Comparison of ENCODE assay signal across 8 mouse cellular contexts in genomic region chr2:31294985-31295384, GRCm38 (mm10). TPM values are rescaled to one million over a fixed set of nuclear protein-coding genes. Genes with fewer than 3 reads are reported as not detected.
A peak's percentile ranks its signal among the peaks of the same experiment; 100 is the strongest.
DNase-seq lines count a peak whose midpoint lies in the region; ATAC-seq and TF ChIP-seq lines count a peak whose summit lies in the region.

No protein-coding gene starts in this region.

- no peaks in the 10 kb centered on the region for H3K27me3 ChIP-seq in E14TG2a.4 (ENCODE audit: insufficient read depth, low read length)
- no peaks in the 10 kb centered on the region for H3K27me3 ChIP-seq in lung, postnatal 0 days (replicated peaks; ENCODE audit: insufficient read depth, low read length)

- peak; percentile 96 for TF ChIP-seq CTCF in E14TG2a.4 (conservative IDR thresholded peaks at IDR 0.05; ENCODE audit: low read length)
- peak; percentile 92 for TF ChIP-seq CTCF in lung, postnatal 0 days (IDR thresholded peaks at IDR 0.05)

- H3K4me3 ChIP-seq in E14TG2a.4 (replicated peaks; ENCODE audit: low read length): no peak overlapping the region
- H3K4me3 ChIP-seq in lung, postnatal 0 days (ENCODE audit: low read depth, low read length): no peak overlapping the region

- DNase-seq in 3T3-L1 (ENCODE audit: low read depth, low spot score): peak; percentile 82
- peak; percentile 30 for DNase-seq in c-Kit-positive CD71-positive TER-119-negative erythroid progenitor cells, embryonic 14.5 days (ENCODE audit: low read depth)
- peak; percentile 79 to 82 for DNase-seq in frontal cortex, postnatal 36 days (ENCODE audit: low spot score in 2 of 2)
- peak; percentile 58 to 83 for DNase-seq in layer of hippocampus, adult 18-20 months (ENCODE audit: low spot score in 2 of 2)
- DNase-seq in lung, postnatal 0 days (ENCODE audit: low spot score): peak; percentile 57
- peak; percentile 59 for DNase-seq in right cerebral cortex, postnatal 25 days
- DNase-seq in urinary bladder, postnatal 36 days (ENCODE audit: low spot score in 2 of 2): peak; percentile 61 to 73

- TF ChIP-seq EP300 in lung, postnatal 0 days (IDR thresholded peaks at IDR 0.05): no peak

- no peak overlapping the region for H3K4me2 ChIP-seq in lung, postnatal 0 days (replicated peaks; ENCODE audit: low read depth, low read length)

- no peaks in the 10 kb centered on the region for H3K9me3 ChIP-seq in E14TG2a.4 (ENCODE audit: low read length)
- no peaks in the 10 kb centered on the region for H3K9me3 ChIP-seq in lung, postnatal 0 days (ENCODE audit: low read length)

- no peak overlapping the region for H3K9ac ChIP-seq in lung, postnatal 0 days (replicated peaks; ENCODE audit: low read depth)

- peaks cover 75% of the 10 kb centered on the region for H3K4me1 ChIP-seq in E14TG2a.4 (replicated peaks; ENCODE audit: low read depth, low read length)
- 0 out of 2 replicates have a peak, but pooled peaks cover 6% of the 10 kb centered on the region for H3K4me1 ChIP-seq in lung, postnatal 0 days (ENCODE audit: insufficient read depth, low read depth, low read length)

- ATAC-seq in lung, postnatal 0 days: no peak

- WGBS in lung, postnatal 0 days: 0% methylated on average over 4 of the region's 4 CpGs

- no peaks in the 10 kb centered on the region for H3K36me3 ChIP-seq in E14TG2a.4 (ENCODE audit: insufficient read depth, low read length)
- H3K36me3 ChIP-seq in lung, postnatal 0 days (ENCODE audit: insufficient read depth, low read length): no peaks in the 10 kb centered on the region

- no peak overlapping the region for H3K27ac ChIP-seq in lung, postnatal 0 days (ENCODE audit: low read length)

RNA-seq across cellular contexts. Expression of gene Hmcn2, which starts 19.2 kb away (rescaled TPM):
- under 1 TPM; 0.05 to 0.33 TPM for total RNA-seq in layer of hippocampus, adult 18-20 months (2021)
- polyA plus RNA-seq in lung, postnatal 0 days (2015; fragmentation: Nextera tagmentation; extraction: Ambion mirVana): 1.1 and 1.3 TPM in 2 replicates

RNA-seq across cellular contexts. Expression of gene Ncs1, which starts 49.4 kb away (rescaled TPM):
- total RNA-seq in layer of hippocampus, adult 18-20 months (2021): 100 to 1,000 TPM; 298 to 317 TPM
- 3.8 and 4.7 TPM in 2 replicates for polyA plus RNA-seq in lung, postnatal 0 days (2015; fragmentation: Nextera tagmentation; extraction: Ambion mirVana)

Comparison
In these comparisons a context has a peak if more than half of its experiments do, and no peak if none do; other contexts are left out.
1. DNase-seq: peak in every context shown above with its lines; median percentile 82 in 3T3-L1; 80 in frontal cortex, postnatal 36 days; 70 in layer of hippocampus, adult 18-20 months; 67 in urinary bladder, postnatal 36 days; 59 in right cerebral cortex, postnatal 25 days; 57 in lung, postnatal 0 days; 30 in c-Kit-positive CD71-positive TER-119-negative erythroid progenitor cells, embryonic 14.5 days.